Mouse (Mus musculus): Measurements from ENCODE around the gene Tmem160.

DNA sequence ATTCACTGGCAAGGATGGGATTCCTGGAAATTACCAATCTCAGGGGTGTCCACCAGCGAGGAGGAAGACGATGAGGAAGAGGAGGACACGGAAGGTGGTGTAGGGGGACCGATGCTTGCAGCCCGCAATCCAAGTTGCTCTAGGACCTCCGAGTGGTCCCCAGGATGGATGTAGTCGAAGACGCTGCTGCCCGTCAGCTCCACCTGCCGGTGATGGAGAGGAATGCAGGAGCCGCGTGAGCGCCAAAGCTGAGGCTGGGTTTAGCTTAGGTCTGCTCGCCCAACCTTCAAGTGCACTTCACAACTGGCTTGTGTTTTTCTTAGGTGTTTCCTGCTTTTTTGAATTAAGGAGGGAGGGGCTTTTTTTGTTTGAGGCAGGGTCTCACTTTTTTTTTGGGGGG lies 10.6 kb downstream of the Tmem160 start:
- peak; percentile 82 to 87 for TF ChIP-seq CTCF (conservative IDR thresholded peaks at IDR 0.05 in 1 of 2, IDR thresholded peaks at IDR 0.05 in 1 of 2; ENCODE audit: low read depth in 2 of 2, low read length in 2 of 2)
- peak; percentile 78 for TF ChIP-seq SMC3 (IDR thresholded peaks at IDR 0.05; ENCODE audit: low read depth, low read length)
- no peak for TF ChIP-seq EP300 (IDR thresholded peaks at IDR 0.05; ENCODE audit: low read length)
- no peak for TF ChIP-seq USF2 (conservative IDR thresholded peaks at IDR 0.05; ENCODE audit: low read depth, low read length)
- no peak for TF ChIP-seq GABPA (IDR thresholded peaks at IDR 0.05; ENCODE audit: insufficient replicate concordance, low read depth, low read length)
- no peak for TF ChIP-seq POLR2A (IDR thresholded peaks at IDR 0.05; ENCODE audit: low read depth, low read length)
- no peak for TF ChIP-seq NRF1 (IDR thresholded peaks at IDR 0.05; ENCODE audit: low read depth, low read length)
- TF ChIP-seq BHLHE40 (IDR thresholded peaks at IDR 0.05; ENCODE audit: low read depth, low read length): no peak
- TF ChIP-seq MEF2A (IDR thresholded peaks at IDR 0.05; ENCODE audit: borderline replicate concordance, low read depth, low read length): no peak
- no peak for TF ChIP-seq CHD1 (IDR thresholded peaks at IDR 0.05; ENCODE audit: low read depth, low read length)
- no peak for TF ChIP-seq MAX (IDR thresholded peaks at IDR 0.05; ENCODE audit: low read length)
- TF ChIP-seq ETS1 (conservative IDR thresholded peaks at IDR 0.05; ENCODE audit: low read depth, low read length): no peak
- TF ChIP-seq MAFK (IDR thresholded peaks at IDR 0.05; ENCODE audit: insufficient replicate concordance, low read length): no peak
- TF ChIP-seq ZKSCAN1 (IDR thresholded peaks at IDR 0.05; ENCODE audit: borderline replicate concordance, low read depth, low read length): no peak

All from CH12.LX (cell line).